In genomic region chr9:31858720-31859340, GRCm38 (mm10) we compare ENCODE assay signal across 9 mouse cellular contexts. TPM values are rescaled to one million over a fixed set of nuclear protein-coding genes. Genes with fewer than 3 reads are reported as not detected.
DNase-seq lines count a peak whose midpoint lies in the region; ATAC-seq and TF ChIP-seq lines count a peak whose summit lies in the region.
"Had no signal": no experiment of that assay in that cellular context is flagged by ENCODE, and none has a peak within 500 bp of the region (broad histone marks: within the 10 kb centered on the region; RNA-seq: fewer than 3 reads in every experiment).

No protein-coding gene starts in this region.

- TF ChIP-seq EP300 in ES-Bruce4 (IDR thresholded peaks at IDR 0.05; ENCODE audit: insufficient read depth, low read depth, low read length) = no peak

- peak overlapping the region; percentile 52 for H3K4me2 ChIP-seq in forebrain, embryonic 12.5 days
- peak overlapping the region; percentile 43 for H3K4me2 ChIP-seq in intestine, embryonic 14.5 days (ENCODE audit: low read length)
- H3K4me2 ChIP-seq in midbrain, embryonic 13.5 days (replicated peaks) = peak overlapping the region; percentile 53

- WGBS in forebrain, embryonic 12.5 days = 5% methylated on average over 20 of the region's 20 CpGs
- 7% methylated on average over 20 of the region's 20 CpGs for WGBS in intestine, embryonic 14.5 days
- 5% methylated on average over 20 of the region's 20 CpGs for WGBS in midbrain, embryonic 13.5 days

- TF ChIP-seq POLR2A in ES-Bruce4 (IDR thresholded peaks at IDR 0.05; ENCODE audit: insufficient read depth, low read length) = no peak

- peak; percentile 75 for ATAC-seq in forebrain, embryonic 12.5 days (ENCODE audit: low FRiP score)
- no peak; the same call in 1 of the 2 replicates for ATAC-seq in intestine, embryonic 14.5 days (replicated peaks; ENCODE audit: low FRiP score, low TSS enrichment, low read depth)
- peak; percentile 80 for ATAC-seq in midbrain, embryonic 13.5 days

- H3K27me3 ChIP-seq in ES-Bruce4 (ENCODE audit: control insufficient read depth, insufficient read depth, low read length, poor library complexity, severe bottlenecking) = no peaks in the 10 kb centered on the region
- peaks cover 10% of the 10 kb centered on the region; the same call in 1 of the 2 replicates for H3K27me3 ChIP-seq in forebrain, embryonic 12.5 days
- H3K27me3 ChIP-seq in intestine, embryonic 14.5 days (replicated peaks; ENCODE audit: control insufficient read depth, insufficient read depth, low read length) = 0 out of 2 replicates have a peak, but pooled peaks cover 8% of the 10 kb centered on the region
- peaks cover 14% of the 10 kb centered on the region for H3K27me3 ChIP-seq in midbrain, embryonic 13.5 days

- no peaks in the 10 kb centered on the region for H3K9me3 ChIP-seq in ES-Bruce4 (replicated peaks; ENCODE audit: control insufficient read depth, insufficient read depth, low read length, poor library complexity, severe bottlenecking)
- no peaks in the 10 kb centered on the region for H3K9me3 ChIP-seq in forebrain, embryonic 12.5 days
- no peaks in the 10 kb centered on the region for H3K9me3 ChIP-seq in intestine, embryonic 14.5 days (ENCODE audit: control insufficient read depth, low read length)
- no peaks in the 10 kb centered on the region for H3K9me3 ChIP-seq in midbrain, embryonic 13.5 days

- no peak overlapping the region for H3K9ac ChIP-seq in ES-Bruce4 (ENCODE audit: low read depth, poor library complexity, severe bottlenecking)
- H3K9ac ChIP-seq in forebrain, embryonic 12.5 days = no peak overlapping the region
- no peak overlapping the region for H3K9ac ChIP-seq in intestine, embryonic 14.5 days (ENCODE audit: low read length)
- no peak overlapping the region for H3K9ac ChIP-seq in midbrain, embryonic 13.5 days (replicated peaks)

- DNase-seq in heart, adult 11 months = peak; percentile 88
- no peak for DNase-seq in heart, postnatal 25 days (ENCODE audit: low spot score)
- DNase-seq in intestine, embryonic 14.5 days (ENCODE audit: low spot score) = peak; percentile 73
- DNase-seq in thymus, postnatal 36 days = peak; percentile 11 to 12
- DNase-seq in natural killer cell, adult 2 months (ENCODE audit: low spot score in 2 of 2) = no peak

- intact Hi-C loops in heart, postnatal 25 days (cut with DNase I) = no loop called here

- H3K36me3 ChIP-seq in ES-Bruce4 (ENCODE audit: control insufficient read depth, insufficient read depth, low read length, poor library complexity, severe bottlenecking) = no peaks in the 10 kb centered on the region
- H3K36me3 ChIP-seq in forebrain, embryonic 12.5 days (replicated peaks) = no peaks in the 10 kb centered on the region
- no peaks in the 10 kb centered on the region for H3K36me3 ChIP-seq in intestine, embryonic 14.5 days (ENCODE audit: control insufficient read depth, insufficient read depth, low read length)
- no peaks in the 10 kb centered on the region for H3K36me3 ChIP-seq in midbrain, embryonic 13.5 days
- H3K36me3 ChIP-seq: G1E had no signal

- H3K4me3 ChIP-seq in ES-Bruce4 (ENCODE audit: low read depth, low read length) = no peak overlapping the region
- H3K4me3 ChIP-seq in forebrain, embryonic 12.5 days (replicated peaks) = peak overlapping the region; percentile 15
- no peak overlapping the region for H3K4me3 ChIP-seq in intestine, embryonic 14.5 days (ENCODE audit: low read depth, low read length)
- H3K4me3 ChIP-seq in midbrain, embryonic 13.5 days (replicated peaks) = peak overlapping the region; percentile 17

- TF ChIP-seq CTCF in ES-Bruce4 (IDR thresholded peaks at IDR 0.05; ENCODE audit: low read depth, low read length) = peak; percentile 54

- no peaks in the 10 kb centered on the region for H3K4me1 ChIP-seq in ES-Bruce4 (ENCODE audit: control insufficient read depth, insufficient read depth, low read length)
- peaks cover 11% of the 10 kb centered on the region; the same call in 1 of the 2 replicates for H3K4me1 ChIP-seq in forebrain, embryonic 12.5 days
- H3K4me1 ChIP-seq in intestine, embryonic 14.5 days (replicated peaks; ENCODE audit: control insufficient read depth, insufficient read depth, low read length) = no peaks in the 10 kb centered on the region
- H3K4me1 ChIP-seq in midbrain, embryonic 13.5 days (replicated peaks) = peaks cover 10% of the 10 kb centered on the region

- no peak overlapping the region for H3K27ac ChIP-seq in ES-Bruce4 (ENCODE audit: insufficient read depth, low read length)
- H3K27ac ChIP-seq in forebrain, embryonic 12.5 days = no peak overlapping the region
- no peak overlapping the region for H3K27ac ChIP-seq in intestine, embryonic 14.5 days (ENCODE audit: low read depth)
- no peak overlapping the region for H3K27ac ChIP-seq in midbrain, embryonic 13.5 days

RNA-seq across cellular contexts. Expression of gene Barx2, which starts 54.4 kb away (rescaled TPM):
- total RNA-seq in heart, postnatal 25 days (2021) = under 1 TPM; 0.14 to 0.16 TPM
- polyA plus RNA-seq in ES-Bruce4 (2011; ENCODE audit: insufficient read depth, insufficient read length, low read depth, missing spikeins) = 0.46 TPM in 1 of 2 replicates, not detected in the other
- not detected in 2 replicates for polyA plus RNA-seq in forebrain, embryonic 12.5 days (2016; fragmentation: Nextera tagmentation; extraction: Ambion mirVana)
- polyA plus RNA-seq in intestine, embryonic 14.5 days (2014; fragmentation: Nextera tagmentation; extraction: Ambion mirVana) = 0.12 TPM in 2 replicates
- polyA plus RNA-seq in midbrain, embryonic 13.5 days (2015; fragmentation: Nextera tagmentation; extraction: Ambion mirVana) = 0.13 TPM in 1 of 2 replicates, not detected in the other
- polyA plus RNA-seq: G1E had no signal

Comparison
In these comparisons a context has a peak if more than half of its experiments do, and no peak if none do; other contexts are left out.
1. DNase-seq: peak in heart, adult 11 months (single experiment), intestine, embryonic 14.5 days (single experiment) and thymus, postnatal 36 days (2 of 2); none in heart, postnatal 25 days (single experiment) and natural killer cell, adult 2 months (0 of 2).
2. H3K4me3 ChIP-seq: peak in forebrain, embryonic 12.5 days (single experiment) and midbrain, embryonic 13.5 days (single experiment); none in ES-Bruce4 (single experiment) and intestine, embryonic 14.5 days (single experiment).
3. Peak in every context shown above with its lines, with median percentiles within 50 percentile points of each other: H3K4me2 ChIP-seq.